ENCODE assay signal across 9 mouse cellular contexts in the genomic region with DNA sequence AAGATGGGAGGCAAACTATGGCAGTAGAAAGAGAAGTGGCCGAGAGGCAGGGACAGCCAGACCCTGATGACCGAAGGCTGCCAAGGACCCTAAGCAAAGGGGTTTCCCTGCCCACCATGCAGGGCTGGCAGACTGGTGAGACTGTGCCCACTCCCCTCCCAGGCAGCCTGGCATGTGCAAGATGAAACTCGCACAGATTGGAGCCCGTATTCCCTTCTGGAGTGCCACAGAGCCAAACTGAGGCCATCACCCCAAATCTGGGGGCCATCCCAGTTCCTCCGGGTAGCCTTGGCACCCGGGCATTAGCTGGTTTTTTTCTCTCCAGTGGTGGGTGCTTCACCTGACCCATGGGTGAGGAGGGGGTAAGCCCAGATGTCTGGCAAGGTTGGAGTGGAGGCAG. TPM values are rescaled to one million over a fixed set of nuclear protein-coding genes. Genes with fewer than 3 reads are reported as not detected.
DNase-seq lines count a peak whose midpoint lies in the region; ATAC-seq and TF ChIP-seq lines count a peak whose summit lies in the region.
"Had no signal": no experiment of that assay in that cellular context is flagged by ENCODE, and none has a peak within 500 bp of the region (broad histone marks: within the 10 kb centered on the region; RNA-seq: fewer than 3 reads in every experiment).

No protein-coding gene starts in this region.

- no peak for TF ChIP-seq CTCF in C2C12 (IDR thresholded peaks at IDR 0.05; ENCODE audit: control insufficient read depth, insufficient read depth, insufficient read length)

- H3K79me3 ChIP-seq in C2C12 (ENCODE audit: low read depth) = peaks cover 55% of the 10 kb centered on the region

- peaks cover 67% of the 10 kb centered on the region for H3K79me2 ChIP-seq in C2C12 (ENCODE audit: control insufficient read depth, insufficient read depth)

- peak overlapping the region; percentile 76 for H3K4me2 ChIP-seq in hindbrain, embryonic 13.5 days
- H3K4me2 ChIP-seq in intestine, embryonic 16.5 days (ENCODE audit: low read depth, low read length) = no peak overlapping the region

- peak overlapping the region; percentile 87; the same call in 1 of the 2 replicates for H3K27ac ChIP-seq in hindbrain, embryonic 13.5 days
- H3K27ac ChIP-seq in hindbrain, embryonic 10.5 days = no peak overlapping the region
- no peak overlapping the region for H3K27ac ChIP-seq in intestine, embryonic 16.5 days (ENCODE audit: low read length)

- H3K9me3 ChIP-seq in hindbrain, embryonic 13.5 days = no peaks in the 10 kb centered on the region
- H3K9me3 ChIP-seq in hindbrain, embryonic 10.5 days = no peaks in the 10 kb centered on the region
- no peaks in the 10 kb centered on the region for H3K9me3 ChIP-seq in intestine, embryonic 16.5 days (ENCODE audit: control insufficient read depth, low read length)
- H3K9me3 ChIP-seq: G1E had no signal

- H3K9ac ChIP-seq in hindbrain, embryonic 13.5 days = peak overlapping the region; percentile 88; the same call in 1 of the 2 replicates
- H3K9ac ChIP-seq in intestine, embryonic 16.5 days (ENCODE audit: low read depth, low read length) = no peak overlapping the region

- WGBS in hindbrain, embryonic 13.5 days = 71% methylated on average over 6 of the region's 6 CpGs
- WGBS in hindbrain, embryonic 10.5 days = 64% methylated on average over 6 of the region's 6 CpGs
- WGBS in intestine, embryonic 16.5 days = 82% methylated on average over 6 of the region's 6 CpGs

- ATAC-seq in hindbrain, embryonic 13.5 days (ENCODE audit: low FRiP score) = no peak
- no peak for ATAC-seq in intestine, embryonic 16.5 days
- no peak for ATAC-seq in CD4-positive, CD25-positive, alpha-beta regulatory T cell, adult 4 months

- DNase-seq in hindbrain, embryonic 10.5 days (ENCODE audit: low spot score) = no peak
- DNase-seq in cerebellum, postnatal 14 days = peak; percentile 75 to 78
- DNase-seq in T-cell, adult 2 months (ENCODE audit: low spot score) = no peak
- DNase-seq in testis, postnatal 14 days (ENCODE audit: low spot score) = no peak

- peak overlapping the region; percentile 72 for H3K4me3 ChIP-seq in hindbrain, embryonic 13.5 days
- H3K4me3 ChIP-seq in hindbrain, embryonic 10.5 days = no peak overlapping the region
- peak overlapping the region; percentile 64 for H3K4me3 ChIP-seq in C2C12 (ENCODE audit: insufficient read depth, poor library complexity, severe bottlenecking)
- H3K4me3 ChIP-seq in intestine, embryonic 16.5 days (ENCODE audit: low read length) = peak overlapping the region; percentile 74; the same call in 1 of the 2 replicates

- H3ac ChIP-seq in C2C12 (ENCODE audit: control insufficient read depth, insufficient read length, low read depth) = no peak overlapping the region

- H3K4me1 ChIP-seq in hindbrain, embryonic 13.5 days (replicated peaks) = peaks cover 69% of the 10 kb centered on the region
- peaks cover 19% of the 10 kb centered on the region; the same call in 1 of the 2 replicates for H3K4me1 ChIP-seq in hindbrain, embryonic 10.5 days (replicated peaks)
- peaks cover 18% of the 10 kb centered on the region for H3K4me1 ChIP-seq in intestine, embryonic 16.5 days (ENCODE audit: control insufficient read depth, insufficient read depth, low read length)

- H3K36me3 ChIP-seq in hindbrain, embryonic 13.5 days = no peaks in the 10 kb centered on the region
- H3K36me3 ChIP-seq in hindbrain, embryonic 10.5 days = no peaks in the 10 kb centered on the region
- peaks cover 18% of the 10 kb centered on the region for H3K36me3 ChIP-seq in C2C12 (ENCODE audit: control insufficient read depth, insufficient read depth)
- no peaks in the 10 kb centered on the region for H3K36me3 ChIP-seq in intestine, embryonic 16.5 days (ENCODE audit: control insufficient read depth, insufficient read depth, low read length)

- peaks cover 98% of the 10 kb centered on the region for H3K27me3 ChIP-seq in hindbrain, embryonic 13.5 days
- peaks cover 98% of the 10 kb centered on the region for H3K27me3 ChIP-seq in hindbrain, embryonic 10.5 days (ENCODE audit: insufficient read depth, poor library complexity, severe bottlenecking)
- no peaks in the 10 kb centered on the region for H3K27me3 ChIP-seq in C2C12 (ENCODE audit: control insufficient read depth, insufficient read depth, insufficient read length)
- peaks cover 76% of the 10 kb centered on the region for H3K27me3 ChIP-seq in intestine, embryonic 16.5 days (replicated peaks; ENCODE audit: control insufficient read depth, insufficient read depth, low read length)

TF ChIP-seq in C2C12, 6 proteins besides CTCF, POLR2A, EP300 and RAD21:
- no peak for TF ChIP-seq USF1 (IDR thresholded peaks at IDR 0.05; ENCODE audit: low read depth)
- no peak for TF ChIP-seq CEBPB (IDR thresholded peaks at IDR 0.05; ENCODE audit: low read depth)
- no peak for TF ChIP-seq MYOG (IDR thresholded peaks at IDR 0.05; ENCODE audit: control insufficient read depth, extremely low read depth, insufficient read length)
- no peak for TF ChIP-seq MAX (IDR thresholded peaks at IDR 0.05)
- TF ChIP-seq MYOD1 (IDR thresholded peaks at IDR 0.05; ENCODE audit: control insufficient read depth, insufficient read length, low read depth) = no peak
- TF ChIP-seq FOSL1 (IDR thresholded peaks at IDR 0.05; ENCODE audit: insufficient read depth, low read length, poor library complexity, severe bottlenecking) = no peak

RNA-seq across cellular contexts. Expression of a gene that starts 2.2 kb away (rescaled TPM):
- 35.3 and 44.1 TPM in 2 replicates for polyA plus RNA-seq in hindbrain, embryonic 13.5 days (2015; fragmentation: Nextera tagmentation; extraction: Ambion mirVana)
- 0.07 and 0.29 TPM in 2 replicates for polyA plus RNA-seq in hindbrain, embryonic 10.5 days (2016; fragmentation: Nextera tagmentation; extraction: Ambion mirVana)
- 50.7 TPM for polyA plus RNA-seq in C2C12 (2012; fragmentation: generic; extraction: Trizol)
- polyA plus RNA-seq in intestine, embryonic 16.5 days (2015; fragmentation: Nextera tagmentation; extraction: Ambion mirVana) = 9.7 and 11.8 TPM in 2 replicates
- polyA plus RNA-seq in CD4-positive, CD25-positive, alpha-beta regulatory T cell, adult 4 months (2017; shearing (Covaris generic)) = 1 to 10 TPM; 2.8 to 7.2 TPM

RNA-seq across cellular contexts. Expression of a gene that starts 24.7 kb away (rescaled TPM):
- 10.8 and 11.5 TPM in 2 replicates for polyA plus RNA-seq in hindbrain, embryonic 13.5 days (2015; fragmentation: Nextera tagmentation; extraction: Ambion mirVana)
- 3.8 and 5.5 TPM in 2 replicates for polyA plus RNA-seq in hindbrain, embryonic 10.5 days (2016; fragmentation: Nextera tagmentation; extraction: Ambion mirVana)
- polyA plus RNA-seq in C2C12 (2012; fragmentation: generic; extraction: Trizol) = 2.4 TPM
- polyA plus RNA-seq in intestine, embryonic 16.5 days (2015; fragmentation: Nextera tagmentation; extraction: Ambion mirVana) = 4.2 and 4.4 TPM in 2 replicates
- polyA plus RNA-seq in CD4-positive, CD25-positive, alpha-beta regulatory T cell, adult 4 months (2017; shearing (Covaris generic)) = 1 to 10 TPM; 4.9 to 7.6 TPM

RNA-seq across cellular contexts. Expression of a gene that starts 33.4 kb away (rescaled TPM):
- polyA plus RNA-seq in hindbrain, embryonic 13.5 days (2015; fragmentation: Nextera tagmentation; extraction: Ambion mirVana) = 37.3 and 37.8 TPM in 2 replicates
- 43.7 and 45.8 TPM in 2 replicates for polyA plus RNA-seq in hindbrain, embryonic 10.5 days (2016; fragmentation: Nextera tagmentation; extraction: Ambion mirVana)
- polyA plus RNA-seq in C2C12 (2012; fragmentation: generic; extraction: Trizol) = 32.5 TPM
- polyA plus RNA-seq in intestine, embryonic 16.5 days (2015; fragmentation: Nextera tagmentation; extraction: Ambion mirVana) = 61.8 and 63.4 TPM in 2 replicates
- polyA plus RNA-seq in CD4-positive, CD25-positive, alpha-beta regulatory T cell, adult 4 months (2017; shearing (Covaris generic)) = 10 to 100 TPM; 14.3 to 16.4 TPM

RNA-seq across cellular contexts. Expression of a gene that starts 42.5 kb away (rescaled TPM):
- polyA plus RNA-seq in hindbrain, embryonic 13.5 days (2015; fragmentation: Nextera tagmentation; extraction: Ambion mirVana) = 83.2 and 85.5 TPM in 2 replicates
- polyA plus RNA-seq in hindbrain, embryonic 10.5 days (2016; fragmentation: Nextera tagmentation; extraction: Ambion mirVana) = 115 TPM in 2 replicates
- 68.3 TPM for polyA plus RNA-seq in C2C12 (2012; fragmentation: generic; extraction: Trizol)
- polyA plus RNA-seq in intestine, embryonic 16.5 days (2015; fragmentation: Nextera tagmentation; extraction: Ambion mirVana) = 109 and 115 TPM in 2 replicates
- 100 to 1,000 TPM; 139 to 160 TPM for polyA plus RNA-seq in CD4-positive, CD25-positive, alpha-beta regulatory T cell, adult 4 months (2017; shearing (Covaris generic))

RNA-seq across cellular contexts. Expression of a gene that starts 48.8 kb away (rescaled TPM):
- polyA plus RNA-seq in hindbrain, embryonic 13.5 days (2015; fragmentation: Nextera tagmentation; extraction: Ambion mirVana) = 646 and 672 TPM in 2 replicates
- 783 and 812 TPM in 2 replicates for polyA plus RNA-seq in hindbrain, embryonic 10.5 days (2016; fragmentation: Nextera tagmentation; extraction: Ambion mirVana)
- 687 TPM for polyA plus RNA-seq in C2C12 (2012; fragmentation: generic; extraction: Trizol)
- 1,204 and 1,241 TPM in 2 replicates for polyA plus RNA-seq in intestine, embryonic 16.5 days (2015; fragmentation: Nextera tagmentation; extraction: Ambion mirVana)
- 100 to 1,000 TPM; 250 to 281 TPM for polyA plus RNA-seq in CD4-positive, CD25-positive, alpha-beta regulatory T cell, adult 4 months (2017; shearing (Covaris generic))

Comparison
In these comparisons a context has a peak if more than half of its experiments do, and no peak if none do; other contexts are left out.
1. DNase-seq: peak in cerebellum, postnatal 14 days (2 of 2); none in hindbrain, embryonic 10.5 days (single experiment), T-cell, adult 2 months (single experiment) and testis, postnatal 14 days (single experiment).